Comparison of ENCODE assay signal across 5 mouse cellular contexts in the genomic region with DNA sequence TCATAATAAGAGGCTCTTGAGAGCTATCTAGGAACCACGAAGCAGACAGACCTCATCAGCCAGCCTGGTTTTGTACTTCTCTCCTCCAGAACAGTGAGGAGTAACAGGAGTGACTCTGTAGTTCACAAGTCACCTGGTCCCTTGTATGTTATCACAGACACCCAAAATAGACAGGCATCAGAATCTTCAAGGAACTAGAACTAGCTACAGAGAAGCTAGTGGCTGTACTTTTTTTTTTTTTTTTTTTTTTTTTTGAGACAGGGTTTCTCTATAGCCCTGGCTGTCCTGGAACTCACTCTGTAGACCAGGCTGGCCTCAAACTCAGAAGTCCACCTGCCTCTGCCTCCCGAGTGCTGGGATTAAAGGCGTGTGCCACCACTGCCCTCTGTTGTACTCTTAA. TPM values are rescaled to one million over a fixed set of nuclear protein-coding genes. Genes with fewer than 3 reads are reported as not detected.
DNase-seq lines count a peak whose midpoint lies in the region; ATAC-seq and TF ChIP-seq lines count a peak whose summit lies in the region.
"Not testable (repeated sequence)": the region's sequence is repeated elsewhere in the genome, so short reads cannot be mapped to it uniquely, and the experiment has no call there.

No protein-coding gene starts in this region.

- H3K9ac ChIP-seq in CH12.LX (ENCODE audit: insufficient read depth, low read depth); MEL (ENCODE audit: control insufficient read depth, low read depth, low read length, poor library complexity, severe bottlenecking); midbrain, embryonic 11.5 days (ENCODE audit: low read length): not testable (repeated sequence)

- H3K27ac ChIP-seq in CH12.LX (ENCODE audit: insufficient read depth, low read depth); MEL (ENCODE audit: control insufficient read depth, low read depth, low read length); midbrain, embryonic 11.5 days (ENCODE audit: low read depth, low read length): not testable (repeated sequence)

- not testable (repeated sequence) for TF ChIP-seq EP300 in CH12.LX (IDR thresholded peaks at IDR 0.05; ENCODE audit: low read length); MEL (IDR thresholded peaks at IDR 0.05; ENCODE audit: low read depth in 1 of 2, low read length in 2 of 2)

- TF ChIP-seq POLR2A in CH12.LX (IDR thresholded peaks at IDR 0.05; ENCODE audit: low read depth, low read length); MEL (IDR thresholded peaks at IDR 0.05; ENCODE audit: control insufficient read depth in 1 of 2, insufficient read depth in 1 of 2, low read depth in 1 of 2, low read length in 2 of 2, poor library complexity in 1 of 2): not testable (repeated sequence)

- 79% methylated on average over 3 of the region's 3 CpGs for WGBS in midbrain, embryonic 11.5 days

- dilution Hi-C loops in CH12.LX (cut with MboI; ENCODE audit: extremely low pct_ligation_motif_present, extremely low pct_unique_long_range_greater_than_20kb, low sequenced_read_pairs): not testable (repeated sequence)

- not testable (repeated sequence) for H3K9me3 ChIP-seq in CH12.LX (replicated peaks; ENCODE audit: low read length); G1E (replicated peaks); MEL (replicated peaks; ENCODE audit: insufficient read depth, low read length); megakaryocyte, embryonic 14.5 days; midbrain, embryonic 11.5 days (ENCODE audit: control insufficient read depth, low read length)

- DNase-seq in CH12.LX (ENCODE audit: extremely low read depth); G1E (ENCODE audit: low spot score); MEL (ENCODE audit: low read depth, low spot score): not testable (repeated sequence)
- peak; percentile 28 for DNase-seq in midbrain, embryonic 11.5 days (ENCODE audit: low spot score, missing footprints)

- peaks cover 9 to 31% of the 10 kb centered on the region in 2 experiments; a peak in 3 of 4 replicates for H3K4me1 ChIP-seq in CH12.LX (ENCODE audit: control insufficient read depth in 1 of 2, insufficient read depth in 2 of 2)
- H3K4me1 ChIP-seq in G1E (ENCODE audit: insufficient read depth, low read depth, low read length): peaks cover 32% of the 10 kb centered on the region
- H3K4me1 ChIP-seq in MEL (ENCODE audit: control insufficient read depth in 1 of 2, insufficient read depth in 2 of 2, low read length in 2 of 2); midbrain, embryonic 11.5 days (ENCODE audit: control insufficient read depth, insufficient read depth, low read length): not testable (repeated sequence)
- H3K4me1 ChIP-seq in megakaryocyte, embryonic 14.5 days: peaks cover 72% of the 10 kb centered on the region

- TF ChIP-seq CTCF in CH12.LX (conservative IDR thresholded peaks at IDR 0.05 in 1 of 2, IDR thresholded peaks at IDR 0.05 in 1 of 2; ENCODE audit: low read depth in 2 of 2, low read length in 2 of 2); G1E (IDR thresholded peaks at IDR 0.05; ENCODE audit: low read depth, low read length); MEL (IDR thresholded peaks at IDR 0.05 in 2 of 3, conservative IDR thresholded peaks at IDR 0.05 in 1 of 3; ENCODE audit: control insufficient read depth in 1 of 3, insufficient read depth in 1 of 3, low read depth in 2 of 3, low read length in 3 of 3, poor library complexity in 1 of 3, severe bottlenecking in 1 of 3): not testable (repeated sequence)

- not testable (repeated sequence) for H3K4me3 ChIP-seq in CH12.LX (replicated peaks in 1 of 3; ENCODE audit: low read depth in 2 of 3, low read length in 2 of 3, poor library complexity in 1 of 3); MEL (ENCODE audit: control insufficient read depth in 1 of 2, insufficient read depth in 1 of 2, low read depth in 2 of 2, low read length in 2 of 2); midbrain, embryonic 11.5 days (ENCODE audit: low read depth, low read length)
- H3K4me3 ChIP-seq in G1E (ENCODE audit: low read depth, low read length): peak overlapping the region; percentile 4; the same call in 1 of the 2 replicates
- peak overlapping the region; percentile 80 for H3K4me3 ChIP-seq in megakaryocyte, embryonic 14.5 days (replicated peaks)

- H3K36me3 ChIP-seq in CH12.LX (replicated peaks in 1 of 2; ENCODE audit: control insufficient read depth in 1 of 2, insufficient read depth in 1 of 2, low read length in 1 of 2); G1E (replicated peaks); MEL (ENCODE audit: control insufficient read depth in 1 of 2, insufficient read depth in 2 of 2, low read length in 2 of 2); megakaryocyte, embryonic 14.5 days (replicated peaks; ENCODE audit: low read length); midbrain, embryonic 11.5 days (ENCODE audit: control insufficient read depth, insufficient read depth, low read length): not testable (repeated sequence)

- in situ Hi-C loops in CH12.LX (cut with MboI; ENCODE audit: low pct_ligation_motif_present, low pct_unique_long_range_greater_than_20kb, low sequenced_read_pairs): not testable (repeated sequence)

- not testable (repeated sequence) for H3K4me2 ChIP-seq in CH12.LX (ENCODE audit: insufficient read depth, low read depth, poor library complexity, severe bottlenecking); midbrain, embryonic 11.5 days

- H3K79me2 ChIP-seq in CH12.LX (replicated peaks; ENCODE audit: control insufficient read depth, extremely low read depth, insufficient read depth, poor library complexity, severe bottlenecking); MEL (ENCODE audit: control insufficient read depth, insufficient read depth, low read length, poor library complexity): not testable (repeated sequence)

- 0 out of 2 replicates have a peak, but pooled peaks have one; percentile 29 for ATAC-seq in G1E (ENCODE audit: extremely low read depth, insufficient number of reproducible peaks, low FRiP score, poor library complexity, severe bottlenecking)
- not testable (repeated sequence) for ATAC-seq in midbrain, embryonic 11.5 days (ENCODE audit: low FRiP score)

- H3K27me3 ChIP-seq in CH12.LX (replicated peaks); MEL (ENCODE audit: control insufficient read depth in 1 of 2, insufficient read depth in 2 of 2, low read length in 2 of 2); megakaryocyte, embryonic 14.5 days (replicated peaks); midbrain, embryonic 11.5 days (ENCODE audit: control insufficient read depth, insufficient read depth, low read length): not testable (repeated sequence)
- H3K27me3 ChIP-seq in G1E (ENCODE audit: insufficient read depth, low read length): peaks cover 20% of the 10 kb centered on the region

- TF ChIP-seq RAD21 in CH12.LX (IDR thresholded peaks at IDR 0.05; ENCODE audit: low read depth, low read length); MEL (IDR thresholded peaks at IDR 0.05; ENCODE audit: low read depth, low read length): not testable (repeated sequence)

TF ChIP-seq in CH12.LX, 34 proteins besides CTCF, POLR2A, EP300 and RAD21:
- TF ChIP-seq ZNF384 (IDR thresholded peaks at IDR 0.05; ENCODE audit: low read depth, low read length): peak; percentile 68

TF ChIP-seq in MEL, 35 proteins besides CTCF, POLR2A, EP300 and RAD21:
- peak; percentile 56; the same call in 1 of the 2 replicates for TF ChIP-seq ZNF384 (IDR thresholded peaks at IDR 0.05; ENCODE audit: low read depth, low read length)

RNA-seq across cellular contexts. Expression of gene Gpcpd1, which starts 4.0 kb away (rescaled TPM):
- total RNA-seq in CH12.LX (2012; rRNA removed): 18.3 and 33.5 TPM in 2 replicates
- total RNA-seq in CH12.LX (2014; rRNA removed): 60.5 and 60.8 TPM in 2 replicates
- polyA plus RNA-seq in CH12.LX (2012; ENCODE audit: insufficient read length, low read depth): 30.9 and 40.7 TPM in 2 replicates
- total RNA-seq in G1E (2014; fragmentation: Nextera tagmentation): 111 and 154 TPM in 2 replicates
- 37.4 and 47.9 TPM in 2 replicates for total RNA-seq in G1E (2017)
- 14.6 and 21.7 TPM in 2 replicates for polyA plus RNA-seq in G1E (2012)
- total RNA-seq in MEL (2012; rRNA removed): 2.9 and 3.1 TPM in 2 replicates
- 1 to 10 TPM in 1 of 2 experiments, not detected in 1; 4.5 TPM for polyA plus RNA-seq in MEL (2012; ENCODE audit: insufficient read depth in 1 of 2, insufficient read length in 2 of 2, low read depth in 1 of 2, low replicate concordance in 2 of 2, missing spikeins in 1 of 2)
- polyA plus RNA-seq in megakaryocyte, embryonic 14.5 days (2012; ENCODE audit: insufficient read depth, low replicate concordance): 0.64 and 5.3 TPM in 2 replicates
- polyA plus RNA-seq in midbrain, embryonic 11.5 days (2014; fragmentation: Nextera tagmentation; extraction: Ambion mirVana): 41.7 and 50.4 TPM in 2 replicates
